Mouse (Mus musculus) ovary, postnatal 14 days (tissue): ENCODE results near the gene Gm49403.

Experiments
- DNase-seq: peaks from one replicate; pipeline ENCODE4 v3.0.0; 2022; ENCODE audit warnings: low spot score

Gm49403 gene

GRCm38 (mm10) chr19:8911810-8912209, 28.1 kb downstream of the Gm49403 start:
- DNase-seq: no peak

- DNase-seq: no peak
These were observed 30.5 kb downstream of the Gm49403 start for GRCm38 (mm10) chr19:8914212-8914611.

- no peak for DNase-seq
These were observed 35.3 kb downstream of the Gm49403 start for GRCm38 (mm10) chr19:8919000-8919399.

- no peak for DNase-seq
These were observed 35.9 kb downstream of the Gm49403 start for GRCm38 (mm10) chr19:8919684-8920072.

- peak; percentile 91 for DNase-seq
These were observed 36.5 kb downstream of the Gm49403 start, which contains the start of gene B3gat3 for GRCm38 (mm10) chr19:8920073-8920736. Gene B3gat3 (plus strand): TSS chr19:8920374.

GRCm38 (mm10) chr19:8920836-8921291, 37.1 kb downstream of the Gm49403 start:
- DNase-seq: no peak

- DNase-seq: no peak
These were observed 38.0 kb downstream of the Gm49403 start for GRCm38 (mm10) chr19:8921741-8922140.

- no peak for DNase-seq
These were observed 43.0 kb downstream of the Gm49403 start for GRCm38 (mm10) chr19:8926766-8927165.

GRCm38 (mm10) chr19:8927891-8928525, 44.3 kb downstream of the Gm49403 start:
- no peak for DNase-seq

- DNase-seq: no peak
These were observed 45.0 kb downstream of the Gm49403 start for GRCm38 (mm10) chr19:8928689-8929223.

- peak; percentile 84 for DNase-seq
These were observed 45.7 kb downstream of the Gm49403 start, which contains the start of the genes Rom1 and Eml3 for GRCm38 (mm10) chr19:8929224-8930088. Gene Rom1 (minus strand): TSS chr19:8929356. Gene Eml3 (plus strand): TSS chr19:8929552.

GRCm38 (mm10) chr19:8930117-8930516, 46.4 kb downstream of the Gm49403 start:
- DNase-seq: no peak

GRCm38 (mm10) chr19:8930771-8931170, 47.0 kb downstream of the Gm49403 start:
- DNase-seq: no peak

GRCm38 (mm10) chr19:8936736-8937135, 53.0 kb downstream of the Gm49403 start:
- no peak for DNase-seq
